Mouse (Mus musculus): ENCODE results near the gene Nr5a1. TPM values are rescaled to one million over a fixed set of nuclear protein-coding genes. Genes with fewer than 3 reads are reported as not detected.
A peak's percentile ranks its signal among the peaks of the same experiment; 100 is the strongest.

The Nr5a1 gene
- total RNA-seq, 2 experiments from 2014 or later = not detected

GRCm38 (mm10) chr2:38713596-38713995, 746 bp downstream of the Nr5a1 start:
- Histone ChIP-seq H3K27ac (no peak overlapping the region), H3K4me3 (no peak overlapping the region)
- no peak for DNase-seq (ENCODE audit: low spot score in 2 of 2)
- TF ChIP-seq CTCF (conservative IDR thresholded peaks at IDR 0.05) = no peak

GRCm38 (mm10) chr2:38712769-38713125, 1.6 kb downstream of the Nr5a1 start:
- H3K4me3 ChIP-seq = no peak overlapping the region
- H3K27ac ChIP-seq = no peak overlapping the region
- TF ChIP-seq CTCF (conservative IDR thresholded peaks at IDR 0.05) = no peak
- DNase-seq (ENCODE audit: low spot score in 2 of 2) = no peak

GRCm38 (mm10) chr2:38712076-38712768, 2.1 kb downstream of the Nr5a1 start:
- no peak for TF ChIP-seq CTCF (conservative IDR thresholded peaks at IDR 0.05)
- H3K4me3 ChIP-seq = no peak overlapping the region
- no peak for DNase-seq (ENCODE audit: low spot score in 2 of 2)
- no peak overlapping the region for H3K27ac ChIP-seq

- no peak for TF ChIP-seq CTCF (conservative IDR thresholded peaks at IDR 0.05)
- no peak for DNase-seq (ENCODE audit: low spot score in 2 of 2)
- H3K27ac ChIP-seq = no peak overlapping the region
- no peak overlapping the region for H3K4me3 ChIP-seq
These were observed 2.9 kb downstream of the Nr5a1 start for GRCm38 (mm10) chr2:38711421-38711861.

GRCm38 (mm10) chr2:38710304-38711241, 3.8 kb downstream of the Nr5a1 start:
- no peak for TF ChIP-seq CTCF (conservative IDR thresholded peaks at IDR 0.05)
- Histone ChIP-seq H3K4me3 (no peak overlapping the region), H3K27ac (no peak overlapping the region)
- DNase-seq (ENCODE audit: low spot score in 2 of 2) = no peak

GRCm38 (mm10) chr2:38708907-38709688, 5.2 kb downstream of the Nr5a1 start:
- DNase-seq (ENCODE audit: low spot score in 2 of 2) = no peak
- Histone ChIP-seq H3K27ac (no peak overlapping the region), H3K4me3 (no peak overlapping the region)
- no peak for TF ChIP-seq CTCF (conservative IDR thresholded peaks at IDR 0.05)

- no peak for DNase-seq (ENCODE audit: low spot score in 2 of 2)
- TF ChIP-seq CTCF (conservative IDR thresholded peaks at IDR 0.05) = no peak
- H3K27ac ChIP-seq = no peak overlapping the region
- no peak overlapping the region for H3K4me3 ChIP-seq
These were observed 7.7 kb downstream of the Nr5a1 start for GRCm38 (mm10) chr2:38706661-38707060.

- no peak for DNase-seq (ENCODE audit: low spot score in 2 of 2)
- H3K4me3 ChIP-seq = no peak overlapping the region
- no peak for TF ChIP-seq CTCF (conservative IDR thresholded peaks at IDR 0.05)
- no peak overlapping the region for H3K27ac ChIP-seq
These were observed 9.3 kb downstream of the Nr5a1 start for GRCm38 (mm10) chr2:38705036-38705435.

- Histone ChIP-seq H3K27ac (no peak overlapping the region), H3K4me3 (no peak overlapping the region)
- no peak for DNase-seq (ENCODE audit: low spot score in 2 of 2)
- no peak for TF ChIP-seq CTCF (conservative IDR thresholded peaks at IDR 0.05)
These were observed 10.0 kb downstream of the Nr5a1 start for GRCm38 (mm10) chr2:38704336-38704735.

- DNase-seq (ENCODE audit: low spot score in 2 of 2) = no peak
- Histone ChIP-seq H3K27ac (no peak overlapping the region), H3K4me3 (no peak overlapping the region)
- TF ChIP-seq CTCF (conservative IDR thresholded peaks at IDR 0.05) = 0 out of 2 replicates have a peak, but pooled peaks have one; percentile 11
These were observed 14.2 kb downstream of the Nr5a1 start for GRCm38 (mm10) chr2:38700177-38700576.

- H3K4me3 ChIP-seq = no peak overlapping the region
- no peak overlapping the region for H3K27ac ChIP-seq
- DNase-seq (ENCODE audit: low spot score in 2 of 2) = no peak
- TF ChIP-seq CTCF (conservative IDR thresholded peaks at IDR 0.05) = no peak
These were observed 15.7 kb downstream of the Nr5a1 start for GRCm38 (mm10) chr2:38698623-38699022.

- DNase-seq (ENCODE audit: low spot score in 2 of 2) = no peak
- no peak for TF ChIP-seq CTCF (conservative IDR thresholded peaks at IDR 0.05)
- no peak overlapping the region for H3K4me3 ChIP-seq
- H3K27ac ChIP-seq = no peak overlapping the region
These were observed 16.9 kb downstream of the Nr5a1 start for GRCm38 (mm10) chr2:38697128-38698120.
